ENCODE assay signal across 13 mouse cellular contexts in the genomic region with DNA sequence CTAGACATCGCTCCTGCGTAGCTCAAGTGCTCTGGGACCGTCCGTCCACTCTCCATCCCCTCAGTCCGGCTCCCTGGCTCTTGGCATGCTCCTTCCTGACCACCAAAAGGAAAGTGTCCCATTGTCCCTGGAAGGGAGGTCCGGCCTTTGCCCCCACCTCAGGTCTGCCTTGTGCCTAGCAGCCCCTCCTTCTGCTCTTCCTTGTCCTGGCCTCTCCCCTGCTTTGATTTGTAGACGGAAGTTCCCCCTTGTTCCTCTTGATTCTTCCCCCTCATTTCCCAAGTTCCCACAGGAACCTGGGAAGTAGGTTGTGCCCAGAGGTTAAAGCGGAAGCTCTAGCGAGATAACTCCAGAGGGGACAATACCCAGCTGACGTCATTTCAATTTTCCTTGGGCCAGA.
DNase-seq lines count a peak whose midpoint lies in the region; ATAC-seq lines count a peak whose summit lies in the region.
"Had no signal": no experiment of that assay in that cellular context is flagged by ENCODE, and none has a peak within 500 bp of the region (broad histone marks: within the 10 kb centered on the region; RNA-seq: fewer than 3 reads in every experiment).

No protein-coding gene starts in this region.

- 83% methylated on average over 10 of the region's 10 CpGs for WGBS in kidney, embryonic 15.5 days
- WGBS in heart, embryonic 15.5 days = 71% methylated on average over 10 of the region's 10 CpGs
- WGBS in liver, embryonic 16.5 days (ENCODE audit: insufficient replicate concordance) = 50% methylated on average over 10 of the region's 10 CpGs

- H3K4me3 ChIP-seq in kidney, embryonic 15.5 days (replicated peaks) = no peak overlapping the region
- no peak overlapping the region for H3K4me3 ChIP-seq in heart, embryonic 15.5 days
- no peak overlapping the region for H3K4me3 ChIP-seq in liver, embryonic 16.5 days (ENCODE audit: low read depth, low read length)
- H3K4me3 ChIP-seq: hindbrain, embryonic 10.5 days; intestine, embryonic 15.5 days; limb, embryonic 13.5 days had no signal

- no peaks in the 10 kb centered on the region for H3K9me3 ChIP-seq in kidney, embryonic 15.5 days (replicated peaks)
- no peaks in the 10 kb centered on the region for H3K9me3 ChIP-seq in heart, embryonic 15.5 days (replicated peaks)
- no peaks in the 10 kb centered on the region for H3K9me3 ChIP-seq in liver, embryonic 16.5 days (replicated peaks; ENCODE audit: control insufficient read depth, low read length)
- H3K9me3 ChIP-seq: hindbrain, embryonic 10.5 days; intestine, embryonic 15.5 days; limb, embryonic 13.5 days had no signal

- H3K4me1 ChIP-seq in kidney, embryonic 15.5 days = peaks cover 21% of the 10 kb centered on the region
- H3K4me1 ChIP-seq in heart, embryonic 15.5 days (replicated peaks) = peaks cover 3% of the 10 kb centered on the region
- no peaks in the 10 kb centered on the region for H3K4me1 ChIP-seq in liver, embryonic 16.5 days (ENCODE audit: control insufficient read depth, low read depth, low read length)
- H3K4me1 ChIP-seq: limb, embryonic 13.5 days had no signal

- H3K27me3 ChIP-seq in kidney, embryonic 15.5 days = no peaks in the 10 kb centered on the region
- H3K27me3 ChIP-seq in heart, embryonic 15.5 days = no peaks in the 10 kb centered on the region
- H3K27me3 ChIP-seq in liver, embryonic 16.5 days (ENCODE audit: control insufficient read depth, insufficient read depth, low read depth, low read length) = no peaks in the 10 kb centered on the region
- H3K27me3 ChIP-seq: intestine, embryonic 15.5 days; limb, embryonic 13.5 days had no signal

- H3K36me3 ChIP-seq in kidney, embryonic 15.5 days = peaks cover 60% of the 10 kb centered on the region
- H3K36me3 ChIP-seq in heart, embryonic 15.5 days = peaks cover 10% of the 10 kb centered on the region; the same call in 1 of the 2 replicates
- peaks cover 6% of the 10 kb centered on the region for H3K36me3 ChIP-seq in liver, embryonic 16.5 days (ENCODE audit: control insufficient read depth, insufficient read depth)

- DNase-seq in adrenal gland, postnatal 25 days = peak; percentile 26
- no peak for DNase-seq in adrenal gland, postnatal 10 days
- peak; percentile 61 for DNase-seq in kidney, adult 9 months
- DNase-seq in MN1 (ENCODE audit: low spot score) = no peak
- DNase-seq in embryo, embryonic 10 days (ENCODE audit: low spot score) = no peak
- DNase-seq: cerebellum, postnatal 10 days; thymus, postnatal 36 days had no signal

- no peak overlapping the region; the same call in 1 of the 2 replicates for H3K27ac ChIP-seq in kidney, embryonic 15.5 days
- H3K27ac ChIP-seq in heart, embryonic 15.5 days = peak overlapping the region; percentile 17; the same call in 1 of the 2 replicates
- no peak overlapping the region for H3K27ac ChIP-seq in liver, embryonic 16.5 days (ENCODE audit: low read length)
- H3K27ac ChIP-seq: hindbrain, embryonic 10.5 days; intestine, embryonic 15.5 days; limb, embryonic 13.5 days had no signal

- no peak overlapping the region for H3K9ac ChIP-seq in kidney, embryonic 15.5 days
- no peak overlapping the region for H3K9ac ChIP-seq in heart, embryonic 15.5 days
- no peak overlapping the region for H3K9ac ChIP-seq in liver, embryonic 16.5 days (ENCODE audit: low read depth, low read length)
- H3K9ac ChIP-seq: intestine, embryonic 15.5 days; limb, embryonic 13.5 days had no signal

- ATAC-seq in kidney, embryonic 15.5 days (replicated peaks; ENCODE audit: low FRiP score) = no peak
- 0 out of 2 replicates have a peak, but pooled peaks have one; percentile 25 for ATAC-seq in heart, embryonic 15.5 days (replicated peaks; ENCODE audit: insufficient number of reproducible peaks, insufficient read depth, low FRiP score, low read depth)
- ATAC-seq in liver, embryonic 16.5 days (ENCODE audit: low read depth) = peak; percentile 24; the same call in 1 of the 2 replicates
- ATAC-seq: intestine, embryonic 15.5 days had no signal

- H3K4me2 ChIP-seq in kidney, embryonic 15.5 days = no peak overlapping the region
- no peak overlapping the region for H3K4me2 ChIP-seq in heart, embryonic 15.5 days
- no peak overlapping the region for H3K4me2 ChIP-seq in liver, embryonic 16.5 days (ENCODE audit: low read depth, low read length)
- H3K4me2 ChIP-seq: intestine, embryonic 15.5 days; limb, embryonic 13.5 days had no signal

Comparison
In these comparisons a context has a peak if more than half of its experiments do, and no peak if none do; other contexts are left out.
1. DNase-seq: peak in adrenal gland, postnatal 25 days (single experiment) and kidney, adult 9 months (single experiment); none in adrenal gland, postnatal 10 days (single experiment), MN1 (single experiment) and embryo, embryonic 10 days (single experiment).